Mouse (Mus musculus) retina, adult 2 months (tissue): ENCODE measurements around the gene Gm21992.

ENCODE experiments used
- DNase-seq: peaks from one replicate; pipeline ENCODE4 v3.0.0-alpha.2; 2012; ENCODE audit warnings: low read depth, low spot score

The Gm21992 gene

DNA sequence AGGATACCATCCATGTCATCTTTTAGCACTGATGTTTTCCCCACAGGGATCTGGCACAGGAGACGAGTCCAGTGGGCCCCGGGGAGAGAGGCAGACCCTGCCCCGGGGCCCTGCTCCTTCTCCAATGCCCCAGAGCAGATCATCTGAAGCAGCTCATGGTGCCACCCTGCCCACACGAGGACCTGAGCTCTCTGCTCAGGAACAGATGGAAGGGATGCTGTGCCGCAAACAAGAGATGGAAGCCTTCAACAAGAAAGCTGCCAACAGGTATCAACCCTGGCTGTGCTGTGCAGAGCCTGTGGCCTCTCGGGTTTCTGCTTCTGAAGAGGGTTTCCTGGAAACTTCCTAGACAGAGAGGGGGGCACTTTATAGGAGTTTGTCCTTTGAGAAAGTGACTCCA lies 61.4 kb downstream of the Gm21992 start:
- no peak for DNase-seq

DNA sequence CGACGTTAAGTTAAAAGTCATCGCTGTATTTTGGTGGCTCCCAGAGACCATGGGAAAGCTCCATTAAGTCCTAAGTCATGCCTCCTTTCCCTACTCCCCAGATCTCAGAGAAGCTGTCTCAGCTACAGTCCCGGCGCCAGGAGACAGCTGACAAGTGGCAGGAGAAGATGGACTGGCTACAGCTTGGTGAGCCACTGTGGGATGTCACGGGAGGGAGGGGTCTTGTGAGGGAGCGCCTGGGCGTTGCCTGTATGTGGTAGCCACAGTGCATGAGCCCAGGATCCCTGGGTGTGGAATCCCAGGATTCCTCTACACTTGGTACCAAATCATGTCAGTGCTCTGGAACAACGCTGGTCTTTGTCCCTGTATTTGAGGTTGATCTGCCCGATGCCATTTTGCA lies 62.9 kb downstream of the Gm21992 start:
- no peak for DNase-seq

DNA sequence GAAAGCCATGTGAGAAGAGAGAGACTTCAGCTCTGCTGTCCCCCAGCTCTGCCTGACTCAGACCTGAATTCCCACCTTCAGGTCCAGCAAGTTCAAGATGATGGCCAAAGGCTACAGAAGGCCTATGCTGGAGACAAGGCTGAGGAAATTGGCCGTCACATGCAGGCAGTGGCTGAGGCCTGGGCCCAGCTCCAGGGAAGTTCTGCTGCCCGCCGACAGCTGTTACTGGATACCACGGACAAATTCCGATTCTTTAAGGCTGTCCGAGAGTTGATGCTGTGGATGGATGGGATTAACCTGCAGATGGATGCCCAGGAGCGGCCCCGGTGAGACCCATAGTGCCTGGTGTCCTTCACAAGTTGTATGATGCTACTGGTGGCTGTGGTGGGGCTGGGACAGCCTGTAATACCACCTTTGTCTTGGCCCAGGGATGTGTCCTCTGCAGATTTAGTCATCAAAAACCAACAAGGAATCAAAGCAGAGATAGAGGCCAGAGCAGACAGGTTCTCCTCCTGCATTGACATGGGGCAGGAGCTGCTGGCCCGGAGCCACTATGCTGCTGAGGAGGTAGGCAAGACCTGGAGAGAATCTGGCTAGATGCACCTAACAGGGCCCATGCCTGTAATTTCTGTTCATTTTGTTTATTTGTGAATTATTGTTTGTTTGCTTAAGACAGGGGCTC lies 63.6 kb downstream of the Gm21992 start:
- no peak for DNase-seq

DNA sequence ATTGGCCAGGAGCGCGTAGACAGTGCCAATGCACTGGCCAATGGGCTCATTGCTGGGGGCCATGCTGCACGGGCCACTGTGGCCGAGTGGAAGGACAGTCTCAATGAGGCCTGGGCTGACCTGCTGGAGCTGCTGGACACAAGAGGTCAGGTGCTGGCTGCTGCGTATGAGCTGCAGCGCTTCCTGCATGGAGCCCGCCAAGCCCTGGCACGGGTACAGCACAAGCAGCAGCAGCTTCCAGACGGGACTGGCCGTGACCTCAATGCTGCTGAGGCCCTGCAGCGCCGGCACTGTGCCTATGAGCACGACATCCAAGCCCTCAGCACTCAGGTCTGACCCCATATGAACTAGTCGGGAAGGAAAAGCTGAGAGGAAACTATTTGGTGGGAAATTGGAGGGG lies 64.8 kb downstream of the Gm21992 start:
- DNase-seq = no peak

DNA sequence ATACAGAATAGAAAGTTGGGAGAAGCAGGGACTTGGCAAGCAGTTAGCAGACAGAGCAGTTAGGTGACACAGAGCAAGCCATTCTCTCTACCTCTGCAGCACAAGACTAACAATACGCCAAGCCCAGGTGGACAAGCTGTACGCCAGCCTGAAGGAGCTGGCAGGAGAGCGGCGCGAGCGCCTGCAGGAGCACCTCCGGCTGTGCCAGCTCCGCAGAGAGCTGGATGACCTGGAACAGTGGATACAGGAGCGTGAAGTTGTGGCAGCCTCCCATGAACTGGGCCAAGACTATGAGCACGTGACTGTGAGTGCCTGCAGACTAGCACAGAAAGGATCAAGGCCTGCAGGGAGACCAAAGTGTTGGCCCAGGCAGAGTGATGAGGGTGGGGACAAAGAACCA lies 65.7 kb downstream of the Gm21992 start:
- no peak for DNase-seq

DNA sequence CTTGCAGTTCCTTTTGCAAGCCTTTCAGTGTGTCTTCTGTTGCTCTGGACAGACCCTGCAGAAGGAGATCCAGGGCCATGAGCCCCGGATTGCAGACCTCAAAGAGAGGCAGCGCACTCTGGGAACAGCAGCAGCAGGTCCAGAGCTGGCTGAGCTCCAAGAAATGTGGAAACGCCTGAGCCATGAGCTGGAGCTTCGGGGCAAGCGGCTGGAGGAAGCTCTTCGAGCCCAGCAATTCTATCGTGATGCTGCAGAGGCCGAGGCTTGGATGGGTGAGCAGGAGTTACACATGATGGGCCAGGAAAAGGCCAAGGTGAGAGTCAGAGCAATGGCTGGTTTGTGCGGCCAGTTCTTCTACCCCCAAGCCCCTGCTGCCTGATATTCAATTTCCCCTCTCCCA lies 66.4 kb downstream of the Gm21992 start:
- no peak for DNase-seq

DNA sequence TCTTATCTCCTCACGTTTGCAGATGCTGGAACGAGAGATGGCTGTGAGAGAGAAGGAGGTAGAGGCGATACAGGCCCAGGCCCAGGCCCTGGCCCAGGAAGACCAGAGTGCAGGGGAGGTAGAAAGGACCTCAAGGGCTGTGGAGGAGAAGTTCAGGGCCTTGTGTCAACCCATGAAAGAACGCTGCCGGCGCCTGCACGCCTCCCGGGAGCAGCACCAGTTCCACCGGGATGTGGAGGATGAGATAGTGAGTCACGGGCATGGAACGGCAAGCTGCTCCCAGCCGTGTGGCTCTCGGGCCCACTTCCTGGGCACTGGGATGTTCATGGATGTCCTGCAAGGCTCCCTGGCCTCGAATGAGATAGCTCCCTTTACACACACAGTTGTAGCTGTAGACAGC lies 67.4 kb downstream of the Gm21992 start:
- DNase-seq = no peak

DNA sequence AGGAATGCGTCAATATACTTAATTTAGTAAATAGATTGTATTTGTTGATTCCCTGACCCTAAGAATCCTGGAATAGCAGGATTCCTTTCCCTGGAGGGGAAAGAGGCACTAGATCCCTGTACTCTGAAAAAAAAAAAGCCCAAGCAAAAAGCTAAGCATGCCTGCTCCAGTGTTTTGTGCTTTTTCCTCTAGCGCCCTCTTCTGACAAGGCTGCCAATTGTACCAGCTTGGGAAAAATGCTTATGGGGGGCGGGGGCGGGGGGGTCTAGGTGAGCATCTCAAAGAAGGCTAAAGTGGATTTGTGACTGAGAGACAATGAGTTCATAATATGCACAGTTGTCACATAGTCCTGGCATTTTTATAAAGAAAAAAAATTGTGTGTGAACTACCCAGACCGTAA lies 67.9 kb downstream of the Gm21992 start:
- peak; percentile 30 for DNase-seq

DNA sequence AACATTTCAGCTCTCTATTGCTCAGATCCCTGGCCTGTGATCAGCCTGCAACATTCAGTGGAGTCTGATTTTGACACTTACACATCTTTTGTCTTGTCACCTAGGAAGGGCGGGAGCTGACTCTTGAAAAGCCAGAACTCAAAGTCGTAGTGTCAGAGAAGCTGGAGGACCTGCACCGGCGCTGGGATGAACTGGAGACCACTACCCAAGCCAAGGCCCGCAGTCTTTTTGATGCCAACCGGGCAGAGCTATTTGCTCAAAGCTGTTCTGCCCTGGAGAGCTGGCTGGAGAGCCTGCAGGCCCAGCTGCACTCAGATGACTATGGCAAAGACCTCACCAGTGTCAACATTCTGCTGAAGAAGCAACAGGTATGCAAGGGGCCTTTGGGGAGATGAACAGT lies 69.2 kb downstream of the Gm21992 start:
- DNase-seq = no peak

DNA sequence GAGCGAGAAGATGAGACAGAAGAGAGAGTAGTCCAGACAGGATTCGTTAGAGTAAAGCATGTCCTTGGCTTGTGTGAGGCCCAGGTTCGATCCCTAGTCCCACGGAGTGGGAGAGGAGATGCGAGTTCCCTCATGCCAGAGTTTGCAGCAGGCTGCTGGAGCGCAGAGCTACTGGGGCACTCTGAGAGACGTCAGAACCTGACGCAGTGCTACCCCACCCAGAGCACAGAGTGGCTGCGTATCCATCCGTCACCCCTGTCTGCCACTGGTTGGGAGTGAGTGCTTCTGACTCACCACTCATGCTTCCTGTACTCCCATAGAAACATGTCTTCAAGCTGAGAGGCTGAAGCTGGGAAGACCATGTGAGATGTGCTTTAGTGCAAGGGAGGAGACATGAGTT lies 69.9 kb downstream of the Gm21992 start:
- DNase-seq = no peak

DNA sequence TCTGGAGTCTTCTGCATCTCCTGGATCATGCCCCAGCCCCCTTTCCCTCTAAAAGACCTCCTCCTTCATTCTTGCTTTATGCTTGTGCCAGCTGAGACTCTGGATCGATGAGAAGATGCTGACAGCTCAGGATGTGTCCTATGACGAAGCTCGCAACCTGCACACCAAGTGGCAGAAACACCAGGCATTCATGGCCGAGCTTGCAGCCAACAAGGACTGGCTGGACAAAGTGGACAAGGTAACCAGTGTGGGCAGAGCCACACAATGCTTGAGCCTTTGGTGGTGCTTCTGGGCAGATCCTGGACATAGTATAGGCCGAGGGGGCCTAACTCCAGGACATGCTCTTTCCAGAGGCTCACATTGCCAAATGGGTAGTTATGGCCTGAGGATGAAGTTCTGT lies 71.7 kb downstream of the Gm21992 start:
- DNase-seq = no peak

DNA sequence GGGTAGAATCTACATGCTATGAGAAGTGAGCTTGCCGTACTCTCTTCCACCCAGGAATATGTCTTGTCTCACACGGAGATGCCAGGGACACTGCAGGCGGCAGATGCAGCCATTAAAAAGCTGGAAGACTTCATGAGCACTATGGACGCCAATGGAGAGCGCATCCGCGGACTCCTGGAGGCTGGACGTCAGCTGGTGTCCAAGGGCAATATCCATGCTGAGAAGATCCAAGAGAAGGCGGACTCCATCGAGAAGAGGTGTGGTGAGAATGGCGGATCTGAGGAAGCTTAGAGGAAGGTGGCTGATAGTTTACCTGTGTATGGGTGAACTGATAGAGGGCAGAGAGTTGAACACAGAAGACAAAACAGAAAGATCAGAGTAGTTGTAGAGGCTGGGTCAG lies 72.4 kb downstream of the Gm21992 start:
- no peak for DNase-seq

DNA sequence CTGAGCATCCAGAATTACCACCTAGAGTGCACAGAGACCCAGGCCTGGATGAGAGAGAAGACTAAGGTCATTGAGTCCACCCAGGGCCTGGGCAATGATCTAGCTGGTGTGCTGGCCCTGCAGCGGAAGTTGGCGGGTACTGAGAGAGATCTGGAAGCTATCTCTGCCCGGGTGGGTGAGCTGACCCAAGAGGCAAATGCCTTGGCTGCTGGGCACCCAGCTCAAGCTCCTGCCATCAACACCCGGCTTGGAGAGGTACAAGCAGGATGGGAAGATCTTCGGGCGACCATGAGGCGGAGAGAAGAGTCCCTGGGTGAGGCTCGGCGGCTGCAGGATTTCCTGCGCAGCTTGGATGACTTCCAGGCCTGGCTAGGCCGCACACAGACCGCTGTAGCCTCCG lies 73.5 kb downstream of the Gm21992 start:
- DNase-seq = no peak

DNA sequence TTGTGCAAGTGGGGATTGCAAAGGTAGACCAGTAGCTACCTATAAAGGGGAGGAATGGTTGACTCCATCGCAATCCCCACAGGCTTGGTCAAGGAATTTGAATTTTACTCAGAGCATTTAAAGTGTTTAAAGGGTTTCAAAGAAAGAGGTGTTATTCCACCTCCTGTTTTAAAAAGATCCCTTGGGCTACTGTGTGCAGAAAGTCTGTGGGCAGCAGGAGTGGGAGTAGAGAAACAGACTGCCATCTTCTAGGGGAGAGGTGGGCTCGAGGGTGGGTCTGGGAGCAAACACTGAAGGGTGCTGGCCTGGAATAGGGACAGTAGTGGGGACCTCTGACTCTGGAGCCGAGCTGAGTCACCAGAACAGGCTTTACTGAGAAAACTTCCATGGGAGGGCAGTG lies 78.4 kb downstream of the Gm21992 start:
- no peak for DNase-seq

DNA sequence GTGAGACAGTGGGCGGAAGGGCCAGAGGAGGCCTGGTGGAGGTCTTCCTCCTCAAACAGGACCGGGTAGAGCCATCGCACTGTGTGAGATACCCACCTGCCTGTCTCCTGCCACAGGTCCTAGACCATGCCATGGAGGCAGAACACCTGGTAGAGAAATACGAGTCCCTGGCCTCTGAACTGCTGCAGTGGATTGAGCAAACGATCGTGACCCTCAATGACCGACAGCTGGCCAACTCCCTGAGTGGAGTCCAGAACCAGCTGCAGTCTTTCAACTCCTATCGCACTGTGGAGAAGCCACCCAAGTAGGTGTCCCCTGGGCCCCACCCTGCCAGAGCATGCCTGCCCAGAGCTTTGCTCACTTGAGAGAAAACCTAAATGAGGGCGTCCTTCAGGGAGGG lies 82.2 kb downstream of the Gm21992 start:
- DNase-seq = no peak

DNA sequence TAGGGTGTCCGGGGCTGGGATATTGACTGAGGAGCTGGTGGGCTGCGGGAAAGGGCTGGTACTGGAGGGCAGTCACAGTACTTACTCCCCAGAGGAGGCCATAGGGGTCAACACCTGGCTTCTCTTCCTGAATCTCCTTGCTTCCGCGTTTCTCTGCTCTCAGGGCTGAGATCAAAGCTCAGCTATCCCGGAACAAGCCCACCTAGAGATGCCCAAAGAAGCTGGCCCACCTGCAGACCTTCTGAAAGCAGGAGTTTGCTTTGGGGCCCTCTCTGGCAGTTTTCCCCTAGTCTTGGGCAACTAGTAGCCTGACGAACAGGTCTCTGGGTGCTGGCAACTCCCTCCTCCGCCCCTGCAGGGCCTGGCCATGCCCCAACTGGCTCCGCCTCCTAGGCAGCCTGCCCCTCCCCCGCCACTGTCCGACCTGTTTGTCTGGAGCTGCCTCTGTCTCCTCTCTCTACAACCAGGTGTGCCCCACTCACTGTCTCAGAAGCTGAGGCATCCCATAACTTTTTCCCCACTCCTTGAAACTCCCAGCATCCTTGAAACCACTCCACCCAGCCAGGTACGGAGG lies 90.7 kb downstream of the Gm21992 start:
- no peak for DNase-seq

DNA sequence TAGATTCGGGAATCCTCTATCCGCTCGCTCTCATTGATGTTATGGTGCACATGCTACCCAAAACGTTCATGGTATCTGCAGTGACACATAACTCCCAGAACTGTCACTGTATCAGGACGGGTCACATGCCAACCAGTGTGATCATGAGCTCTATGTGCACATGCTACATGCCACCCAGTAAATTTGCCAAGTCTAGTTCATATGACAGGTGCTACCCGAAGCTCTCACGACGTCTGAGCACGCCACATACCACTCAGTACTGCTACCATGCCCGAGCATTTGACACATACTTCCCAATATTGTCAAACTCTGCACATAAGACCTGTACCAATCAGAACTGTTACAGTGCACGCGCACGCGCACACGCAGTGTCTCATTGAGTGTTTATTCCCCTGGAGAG lies 91.3 kb downstream of the Gm21992 start:
- DNase-seq = no peak

DNA sequence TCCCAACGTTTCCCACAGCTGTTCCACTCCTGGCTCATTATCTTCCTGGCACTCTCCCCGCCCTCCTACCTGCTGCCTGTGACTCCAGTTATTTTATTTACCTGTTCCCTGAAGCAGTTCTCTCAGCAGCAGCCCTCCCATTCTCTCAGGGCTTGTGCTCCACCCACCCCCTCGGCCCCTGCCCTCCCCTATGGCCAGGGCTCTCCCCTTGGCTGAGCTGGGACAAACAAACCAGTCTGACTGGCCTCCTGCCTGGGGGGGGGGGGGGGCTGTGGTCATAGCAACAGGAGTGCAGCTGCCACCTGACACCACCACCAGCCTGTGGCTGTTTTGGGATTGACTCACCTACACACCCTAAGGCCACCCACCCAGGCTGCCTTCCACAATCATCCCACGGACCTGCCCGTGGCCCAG lies 92.1 kb downstream of the Gm21992 start:
- DNase-seq = no peak

DNA sequence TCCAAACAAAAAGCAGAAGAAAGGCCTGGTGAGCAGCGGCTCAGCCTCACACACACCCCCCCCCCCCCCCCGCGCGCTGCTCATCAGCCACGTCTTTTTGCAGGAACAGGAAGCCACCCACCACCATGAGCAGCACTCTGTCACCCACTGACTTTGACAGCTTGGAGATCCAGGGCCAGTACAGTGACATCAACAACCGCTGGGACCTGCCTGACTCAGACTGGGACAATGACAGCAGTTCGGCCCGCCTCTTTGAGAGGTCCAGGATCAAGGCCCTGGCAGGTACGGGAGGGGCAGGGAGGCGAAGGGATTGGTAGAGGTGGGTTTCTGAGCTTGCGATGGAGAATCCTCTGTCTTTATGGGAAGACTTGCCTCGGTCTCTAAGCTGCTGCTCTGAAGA lies 92.7 kb downstream of the Gm21992 start:
- DNase-seq = no peak

DNA sequence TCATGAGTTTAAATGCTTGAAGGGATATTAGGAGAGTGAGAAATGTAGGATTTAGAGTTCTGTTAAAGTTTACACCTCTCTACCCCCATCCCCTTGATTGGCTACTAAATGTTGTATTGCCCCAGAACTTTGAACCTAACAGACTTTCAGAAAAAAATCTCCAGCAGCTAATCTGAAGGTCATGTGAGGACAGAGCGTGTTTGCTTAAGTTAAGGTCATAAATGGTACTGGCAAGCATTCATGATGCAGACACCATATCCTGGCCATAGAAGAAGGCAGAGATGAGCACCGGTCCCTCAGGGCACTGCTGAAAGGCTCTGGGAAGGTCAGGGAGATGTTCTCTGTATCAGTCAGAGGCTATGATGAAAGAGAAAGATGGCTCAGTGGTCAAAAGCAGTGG lies 94.1 kb downstream of the Gm21992 start:
- DNase-seq = no peak

DNA sequence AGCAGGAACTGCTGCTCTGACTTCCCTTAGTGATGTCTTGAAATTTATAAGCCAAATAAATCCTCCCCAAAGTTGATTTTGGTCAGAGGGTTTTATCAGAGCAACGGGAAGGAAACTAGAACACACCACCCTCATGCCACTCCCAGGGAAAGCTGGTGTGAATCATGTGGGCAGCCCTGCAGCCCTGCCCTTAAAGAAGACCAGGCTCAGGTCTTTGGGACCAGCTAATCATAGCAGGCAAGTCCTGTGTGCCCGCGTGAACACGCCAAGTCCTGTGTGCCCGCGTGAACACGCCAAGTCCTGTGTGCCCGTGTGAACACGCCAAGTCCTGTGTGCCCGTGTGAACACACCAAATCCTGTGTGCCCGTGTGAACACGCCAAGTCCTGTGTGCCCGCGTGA lies 94.7 kb downstream of the Gm21992 start:
- DNase-seq = no peak

DNA sequence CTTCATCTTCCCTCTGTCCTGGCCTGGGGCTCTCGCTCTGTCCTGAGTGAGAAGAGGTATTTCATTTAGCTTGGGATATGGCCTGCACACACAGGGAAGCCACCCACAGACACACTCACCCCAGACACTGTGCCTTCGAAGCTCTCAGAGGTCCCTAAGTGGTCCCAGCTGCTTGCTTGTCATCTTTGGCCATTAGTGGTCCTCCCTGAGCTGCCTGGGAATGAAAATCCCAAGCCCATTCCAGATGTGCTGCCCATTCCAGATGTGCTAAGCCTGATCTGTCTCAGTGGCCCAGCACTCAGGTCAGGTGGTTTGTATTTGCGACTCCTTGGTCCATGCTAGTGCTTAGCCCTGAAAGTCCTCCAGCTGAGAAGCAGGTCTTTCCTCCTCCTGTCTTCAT lies 97.5 kb downstream of the Gm21992 start:
- no peak for DNase-seq

DNA sequence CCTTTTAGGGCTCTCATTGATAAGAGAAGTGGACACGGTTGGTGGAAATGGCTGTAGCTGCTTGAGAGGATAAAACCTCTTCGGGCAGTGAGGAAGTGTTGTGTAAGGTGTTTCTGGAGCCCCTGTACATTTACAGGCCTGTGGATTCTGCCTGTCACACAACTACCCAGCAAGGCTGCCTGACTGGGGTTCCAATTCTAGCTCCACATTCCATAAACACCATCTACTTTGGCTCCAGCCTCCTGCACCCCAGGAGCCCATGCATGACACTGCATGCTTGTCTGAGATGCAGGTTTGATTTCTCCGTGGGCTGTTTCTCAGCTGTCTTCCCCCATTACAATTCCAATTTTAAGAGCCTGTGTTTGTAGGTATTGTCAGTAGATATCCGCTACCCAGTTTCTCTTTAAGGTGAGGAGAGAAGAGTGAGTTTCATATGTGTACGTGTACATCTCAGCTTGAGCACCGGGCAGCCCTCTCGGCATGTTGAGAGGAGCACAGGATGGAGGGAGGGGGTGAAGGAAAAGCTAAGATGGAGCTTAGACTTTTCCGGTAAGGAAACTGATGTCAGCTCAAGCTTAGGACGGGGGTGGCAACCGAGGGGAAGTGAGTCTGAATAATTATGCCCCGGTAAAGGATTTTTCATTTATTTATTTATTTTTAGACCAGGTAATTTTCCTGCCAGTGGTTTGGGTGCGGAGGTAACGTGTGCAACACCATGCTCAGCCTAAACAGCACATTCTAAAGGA lies 98.5 kb downstream of the Gm21992 start:
- DNase-seq = no peak
